Mouse (Mus musculus): ENCODE data around the gene Creld2.

GRCm38 (mm10) chr15:88829791-88830440 lies 10.5 kb downstream of the Creld2 start:
- TF ChIP-seq CTCF (IDR thresholded peaks at IDR 0.05; ENCODE audit: borderline replicate concordance, extremely low read depth, insufficient read depth, insufficient read length) (no peak), POLR2A (IDR thresholded peaks at IDR 0.05; ENCODE audit: borderline replicate concordance, extremely low read depth, insufficient read depth, insufficient read length, poor library complexity, severe bottlenecking) (no peak)
